Mouse (Mus musculus): ENCODE measurements around the gene Clcnka.
A peak's percentile ranks its signal among the peaks of the same experiment; 100 is the strongest.

Gene Clcnka

DNA sequence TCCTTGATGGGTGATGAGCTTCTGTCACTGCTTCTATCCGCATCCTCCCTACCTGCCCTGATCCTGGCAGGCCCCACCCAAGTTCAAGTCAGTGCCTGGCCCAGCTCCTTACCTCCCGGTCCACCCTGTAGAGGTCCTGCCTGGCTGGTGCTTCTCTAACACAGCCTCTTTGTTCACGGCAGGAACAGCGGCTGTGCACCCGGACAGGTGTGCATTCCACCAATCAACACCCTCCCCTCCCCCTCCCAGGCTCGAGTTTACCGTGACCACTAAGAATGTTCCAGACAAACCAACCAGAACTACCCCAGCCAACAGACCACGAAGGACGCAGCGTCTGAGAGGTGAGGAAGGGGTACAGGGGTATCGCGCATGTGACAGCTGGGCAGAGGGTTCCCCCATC is at the start of gene Clcnka:
Gene Clcnka (minus strand): TSS at position 180 of the 400 bp plus-strand sequence.
- DNase-seq (ENCODE audit: low read depth, low spot score), result no peak

- DNase-seq (ENCODE audit: low read depth, low spot score), result no peak
These were observed 47.7 kb upstream of the Clcnka start for GRCm38 (mm10) chr4:141446211-141446610.

GRCm38 (mm10) chr4:141445328-141445720 is 46.8 kb upstream of the Clcnka start:
- DNase-seq (ENCODE audit: low read depth, low spot score), result no peak

- DNase-seq (ENCODE audit: low read depth, low spot score), result peak; percentile 89
These were observed 46.2 kb upstream of the Clcnka start, which contains the start of gene Zbtb17 for GRCm38 (mm10) chr4:141444451-141445327. TSS of gene Zbtb17 (plus strand) at chr4:141444654.

DNA sequence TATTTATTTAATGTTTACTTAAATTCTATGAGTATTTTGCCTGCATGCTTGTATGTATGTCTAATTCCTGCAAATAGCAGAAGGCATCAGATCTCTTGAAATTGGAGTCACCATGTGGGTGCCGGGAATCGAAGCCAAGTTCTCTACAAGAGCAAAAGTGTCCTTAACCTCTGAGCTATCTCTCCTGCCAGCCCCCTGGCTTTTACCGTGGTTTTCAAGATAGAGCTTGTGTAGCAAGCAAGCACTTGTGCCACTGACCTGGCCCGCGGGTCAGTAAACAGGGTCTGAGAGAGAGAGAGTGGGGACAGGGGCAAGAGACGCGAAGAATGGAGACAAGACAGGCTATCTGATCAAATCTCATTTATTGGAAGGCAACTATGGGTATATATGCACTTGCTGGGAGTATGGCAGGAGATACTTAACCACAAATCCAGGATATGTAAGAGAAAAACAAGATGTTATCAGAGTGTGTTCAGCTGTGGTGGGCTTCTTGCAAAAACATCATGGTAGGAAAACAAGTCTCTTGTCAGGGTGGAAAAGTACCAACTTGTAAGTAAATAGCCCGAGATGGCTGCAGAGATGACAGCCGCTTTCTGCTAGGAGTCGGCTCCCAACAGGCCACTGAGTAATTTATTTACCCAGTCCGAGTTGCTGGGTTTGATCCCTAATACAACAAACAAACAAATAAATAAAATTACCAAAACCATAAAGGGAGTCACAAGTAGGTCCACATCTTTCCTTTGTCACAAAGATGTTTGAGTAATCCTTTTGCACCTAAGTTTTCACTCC is 45.3 kb upstream of the Clcnka start:
- DNase-seq (ENCODE audit: low read depth, low spot score), result no peak

- no peak for DNase-seq (ENCODE audit: low read depth, low spot score)
These were observed 42.4 kb upstream of the Clcnka start for GRCm38 (mm10) chr4:141440877-141441276.

DNA sequence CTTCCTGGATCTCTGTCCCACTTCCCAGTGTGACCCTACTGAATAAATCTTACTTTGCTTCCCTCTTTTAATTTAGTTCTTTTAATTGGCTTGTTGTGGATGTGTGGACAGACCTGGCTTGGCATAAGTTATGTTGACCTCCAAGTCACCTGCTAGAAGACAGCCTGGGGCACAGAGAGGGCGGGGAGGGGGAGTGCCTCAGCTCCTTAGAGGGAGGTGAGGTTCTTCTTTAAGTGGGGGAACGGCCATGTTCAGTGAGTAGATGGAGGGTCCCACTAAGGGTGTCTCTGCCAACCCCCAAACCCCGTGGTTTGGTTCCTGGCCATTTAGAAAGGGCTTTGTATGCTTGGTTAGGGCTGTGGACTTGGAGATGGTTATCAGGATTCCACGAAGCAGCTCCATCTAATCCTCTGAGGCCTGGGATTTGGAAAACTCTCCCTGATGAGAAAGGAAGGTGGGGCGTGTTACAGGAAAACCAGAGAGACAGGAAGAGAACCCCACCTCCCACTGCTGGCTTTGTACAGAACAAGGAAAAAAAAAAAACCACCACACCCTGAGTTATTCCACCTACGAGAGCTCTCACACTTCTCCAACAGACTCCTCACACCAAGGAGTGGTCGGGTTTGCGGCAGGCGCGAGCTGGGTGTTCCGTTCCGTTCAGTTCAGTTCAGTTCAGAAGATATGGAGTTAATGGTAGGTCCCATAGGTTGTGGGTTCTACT is 40.7 kb upstream of the Clcnka start:
- DNase-seq (ENCODE audit: low read depth, low spot score), result no peak

DNA sequence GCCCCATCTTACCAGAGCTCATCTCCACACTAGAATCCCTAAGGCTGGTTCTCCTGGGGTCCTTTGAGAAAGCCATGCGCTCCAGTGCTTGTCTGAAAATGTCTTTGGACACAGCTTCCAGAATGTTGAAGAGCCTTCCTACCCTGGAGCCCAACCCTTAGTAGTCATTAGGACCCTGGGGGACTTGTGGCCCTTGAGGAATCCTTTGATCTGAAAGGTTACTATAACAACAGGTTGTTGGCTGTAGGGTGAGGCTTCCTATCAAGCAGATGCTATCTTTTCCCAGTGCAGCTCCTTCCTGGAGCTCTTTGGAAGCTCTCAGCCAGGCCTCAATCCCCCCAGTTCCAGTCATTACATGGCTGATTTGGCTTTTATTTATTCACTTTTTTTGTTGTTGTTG is 37.5 kb upstream of the Clcnka start, which contains the start of gene Srarp:
Gene Srarp (minus strand): TSS at position 132 of the 400 bp plus-strand sequence.
- DNase-seq (ENCODE audit: low read depth, low spot score), result no peak

- no peak for DNase-seq (ENCODE audit: low read depth, low spot score)
These were observed 34.7 kb upstream of the Clcnka start for GRCm38 (mm10) chr4:141433191-141433590.

GRCm38 (mm10) chr4:141432666-141433065 is 34.1 kb upstream of the Clcnka start:
- no peak for DNase-seq (ENCODE audit: low read depth, low spot score)

GRCm38 (mm10) chr4:141430997-141431396 is 32.5 kb upstream of the Clcnka start:
- DNase-seq (ENCODE audit: low read depth, low spot score), result peak; percentile 68

DNA sequence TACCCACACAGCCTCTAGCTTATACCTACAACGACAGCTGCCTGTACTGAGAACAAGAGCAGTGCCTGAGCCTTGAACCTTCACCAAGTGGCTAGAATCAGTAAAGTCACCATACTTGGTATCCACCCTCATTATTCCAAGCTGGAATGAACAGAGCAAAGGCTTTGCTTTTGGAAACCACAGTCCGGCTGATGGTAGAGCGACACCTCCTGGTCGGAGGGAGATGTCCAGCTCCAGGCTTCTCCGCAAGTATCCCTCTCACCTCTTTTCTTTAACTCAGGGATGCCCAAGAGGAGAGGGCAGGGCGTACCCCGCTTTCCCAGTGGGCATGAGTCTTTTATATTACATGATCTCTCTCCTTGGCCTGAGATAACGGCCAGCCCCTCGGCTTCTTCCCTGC is 31.3 kb upstream of the Clcnka start:
- no peak for DNase-seq (ENCODE audit: low read depth, low spot score)

DNA sequence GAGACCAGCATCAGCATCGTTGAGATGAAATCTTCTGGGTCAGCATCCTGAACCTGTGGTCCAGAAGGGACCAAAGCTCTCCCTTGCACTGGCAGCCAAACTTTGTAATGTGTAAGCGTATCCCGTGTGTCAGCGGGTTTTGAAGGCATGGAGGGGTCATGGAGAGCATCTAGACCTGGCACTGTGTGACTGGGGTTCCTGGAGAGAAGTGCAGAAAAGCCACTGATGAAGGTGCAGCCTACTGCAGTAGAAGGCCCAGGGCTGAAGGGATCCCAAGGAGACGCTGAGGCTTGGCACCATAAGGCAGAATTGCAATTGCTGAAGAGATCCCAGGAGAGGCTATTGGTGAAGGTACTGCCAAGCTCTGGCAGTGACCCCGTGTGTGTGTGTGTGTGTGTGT is 30.9 kb upstream of the Clcnka start:
- no peak for DNase-seq (ENCODE audit: low read depth, low spot score)

- no peak for DNase-seq (ENCODE audit: low read depth, low spot score)
These were observed 29.4 kb upstream of the Clcnka start for GRCm38 (mm10) chr4:141427921-141428320.

DNA sequence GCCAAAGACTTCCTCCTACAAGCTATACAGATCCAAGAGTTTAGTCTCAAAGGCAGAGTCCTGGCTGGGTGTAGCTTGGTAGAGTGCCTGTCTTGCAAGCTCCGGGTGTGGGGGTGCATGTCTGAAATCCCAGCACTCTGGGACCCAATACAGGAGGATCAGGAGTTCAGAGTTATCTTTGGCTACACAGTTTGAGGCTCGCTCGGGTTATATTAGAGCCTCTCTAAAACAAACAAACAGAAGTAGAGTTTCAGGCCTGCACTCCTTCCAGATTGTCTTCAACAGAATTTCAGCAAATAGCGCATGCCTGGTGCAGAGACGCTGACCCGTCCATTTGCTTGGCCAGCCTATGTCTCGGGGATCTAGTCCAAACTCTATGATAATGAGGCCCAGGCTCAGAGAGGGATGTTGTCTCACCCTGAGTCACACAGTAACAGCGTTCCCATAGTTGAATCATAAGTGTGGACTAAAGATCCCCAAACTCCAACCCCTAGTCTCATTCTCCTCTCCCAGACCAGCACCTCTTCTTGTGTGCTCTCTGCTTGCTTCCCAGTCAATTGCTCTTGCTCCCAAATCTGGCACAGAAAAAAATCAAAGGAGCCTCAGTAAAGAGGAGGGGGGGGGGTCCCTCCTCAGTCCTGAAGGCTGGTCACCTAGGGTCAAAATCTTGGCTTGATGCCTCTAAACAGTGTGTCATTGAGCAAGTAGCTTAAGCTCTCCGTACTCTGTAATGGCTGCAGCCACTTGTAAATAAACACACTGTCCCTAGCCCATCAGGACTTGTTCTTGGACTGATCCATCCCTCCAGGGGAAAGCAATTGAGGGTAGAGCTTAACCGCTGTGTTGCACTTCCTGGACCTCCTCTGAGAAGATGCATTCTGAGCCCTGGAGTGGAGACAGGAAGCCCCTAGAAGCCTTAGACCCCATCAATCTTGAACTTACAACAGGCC is 28.5 kb upstream of the Clcnka start:
- DNase-seq (ENCODE audit: low read depth, low spot score), result no peak

DNA sequence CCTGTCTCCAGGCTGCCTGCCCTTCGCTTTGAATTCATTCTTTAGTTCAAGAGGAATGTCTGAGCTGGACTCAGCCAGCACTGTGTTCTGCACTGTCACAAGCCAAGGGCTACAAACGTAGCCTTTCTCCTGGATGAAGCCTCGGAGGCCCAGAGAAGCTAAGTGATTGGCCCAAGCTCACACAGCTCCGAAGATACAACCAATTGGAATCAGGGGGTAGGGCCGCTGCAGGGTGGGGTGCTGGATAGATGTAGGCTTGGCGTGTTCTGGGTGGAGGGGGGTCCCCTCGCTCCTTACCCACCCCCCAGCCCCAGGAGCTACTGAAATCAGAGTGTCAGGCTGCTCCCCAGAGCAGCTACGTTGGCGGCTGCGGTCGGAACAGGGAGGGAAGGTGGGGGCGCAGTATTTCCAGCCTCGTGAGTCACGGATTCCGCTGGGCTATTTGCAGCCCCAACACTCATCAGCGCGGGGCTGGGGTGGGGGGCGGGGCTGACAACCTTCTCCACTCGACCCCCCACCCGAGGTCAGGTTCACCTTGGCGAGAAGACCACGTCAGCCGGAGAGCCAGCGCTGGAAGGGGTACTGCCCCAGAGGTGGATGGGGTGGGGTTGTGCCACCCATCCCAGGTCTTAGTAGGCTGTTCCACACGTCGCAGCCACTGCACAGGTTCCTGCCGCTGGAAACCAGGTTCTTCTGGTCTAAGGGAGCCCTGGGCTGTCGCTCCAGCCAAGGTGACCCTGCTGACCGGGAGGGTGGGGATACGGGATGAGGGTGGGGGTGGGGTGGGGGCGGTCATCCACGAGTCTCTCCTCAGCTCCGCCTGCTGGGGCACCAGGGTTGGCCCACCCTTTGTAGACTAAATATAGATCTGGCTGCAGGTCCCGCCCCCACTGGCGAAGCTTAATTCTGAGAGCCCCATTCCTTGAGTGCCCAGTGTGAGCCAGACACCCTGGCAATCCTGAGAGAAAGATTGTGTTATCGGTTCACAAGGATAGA is 27.3 kb upstream of the Clcnka start:
- peak; percentile 75 for DNase-seq (ENCODE audit: low read depth, low spot score)

DNA sequence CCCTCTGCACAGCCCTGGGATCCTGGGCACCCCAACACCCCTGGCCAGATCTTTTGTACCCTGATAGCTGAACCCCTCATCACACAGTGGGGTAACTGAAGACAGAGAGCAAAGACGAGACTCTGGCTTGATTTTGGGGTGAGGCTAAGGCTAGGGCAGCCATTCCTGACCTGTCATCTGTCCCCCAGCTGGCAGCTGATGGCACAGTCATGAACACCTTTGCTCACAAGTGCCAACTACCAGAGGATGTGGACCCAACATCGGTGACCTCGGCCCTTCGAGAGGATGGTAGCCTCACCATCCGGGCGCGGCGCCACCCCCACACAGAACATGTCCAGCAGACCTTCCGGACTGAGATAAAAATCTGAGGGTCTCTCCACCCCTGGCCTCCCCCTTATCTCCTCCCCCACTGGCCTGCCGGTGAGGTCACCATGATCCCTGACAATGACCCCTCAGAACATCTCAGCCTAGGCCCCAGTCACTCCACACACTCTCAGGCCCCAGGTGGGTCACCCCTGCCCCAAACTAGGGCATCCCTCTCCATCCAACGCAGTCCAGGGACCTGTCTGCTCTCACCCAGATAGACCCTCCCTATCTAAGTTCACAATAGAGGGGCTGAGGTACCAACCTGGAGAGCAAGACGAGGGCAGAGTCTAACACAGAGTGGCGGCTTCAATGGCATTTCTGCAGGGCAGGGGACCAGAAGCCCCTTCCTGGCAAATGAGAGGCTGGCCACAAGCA is 25.3 kb upstream of the Clcnka start:
- no peak for DNase-seq (ENCODE audit: low read depth, low spot score)

GRCm38 (mm10) chr4:141423288-141423687 is 24.8 kb upstream of the Clcnka start:
- no peak for DNase-seq (ENCODE audit: low read depth, low spot score)

GRCm38 (mm10) chr4:141422841-141423240 is 24.3 kb upstream of the Clcnka start:
- DNase-seq (ENCODE audit: low read depth, low spot score), result no peak
